Comparison of ENCODE assay signal across 8 mouse cellular contexts in genomic region chr9:114690119-114690601, GRCm38 (mm10). TPM values are rescaled to one million over a fixed set of nuclear protein-coding genes. Genes with fewer than 3 reads are reported as not detected.
DNase-seq lines count a peak whose midpoint lies in the region; ATAC-seq and TF ChIP-seq lines count a peak whose summit lies in the region.

No protein-coding gene starts in this region.

- 11% methylated on average over 10 of the region's 10 CpGs for WGBS in forebrain, embryonic 13.5 days
- 18% methylated on average over 10 of the region's 10 CpGs for WGBS in liver, embryonic 12.5 days (ENCODE audit: insufficient replicate concordance)

- in situ Hi-C loops in CH12.LX (cut with MboI; ENCODE audit: low pct_ligation_motif_present, low pct_unique_long_range_greater_than_20kb, low sequenced_read_pairs) (no loop called here), Patski (cut with MboI; ENCODE audit: low pct_unique_long_range_greater_than_20kb) (no loop called here)

- H3K27me3 ChIP-seq in CH12.LX (replicated peaks), result no peaks in the 10 kb centered on the region
- no peaks in the 10 kb centered on the region for H3K27me3 ChIP-seq in Patski
- no peaks in the 10 kb centered on the region for H3K27me3 ChIP-seq in forebrain, embryonic 13.5 days
- no peaks in the 10 kb centered on the region for H3K27me3 ChIP-seq in liver, embryonic 12.5 days (replicated peaks)

- peaks cover 12 to 37% of the 10 kb centered on the region in 2 experiments for H3K36me3 ChIP-seq in CH12.LX (replicated peaks in 1 of 2; ENCODE audit: control insufficient read depth in 1 of 2, insufficient read depth in 1 of 2, low read length in 1 of 2)
- peaks cover 28% of the 10 kb centered on the region for H3K36me3 ChIP-seq in forebrain, embryonic 13.5 days (ENCODE audit: poor library complexity, severe bottlenecking)
- H3K36me3 ChIP-seq in liver, embryonic 12.5 days, result peaks cover 35% of the 10 kb centered on the region

- ATAC-seq in Patski, result peak; percentile 46
- ATAC-seq in forebrain, embryonic 13.5 days, result no peak
- no peak for ATAC-seq in liver, embryonic 12.5 days

- no peak overlapping the region for H3K27ac ChIP-seq in CH12.LX (ENCODE audit: insufficient read depth, low read depth)
- no peak overlapping the region for H3K27ac ChIP-seq in forebrain, embryonic 13.5 days
- H3K27ac ChIP-seq in liver, embryonic 12.5 days, result no peak overlapping the region; the same call in 1 of the 2 replicates

- H3K9ac ChIP-seq in CH12.LX (ENCODE audit: insufficient read depth, low read depth), result no peak overlapping the region
- H3K9ac ChIP-seq in forebrain, embryonic 13.5 days, result peak overlapping the region; percentile 95
- H3K9ac ChIP-seq in liver, embryonic 12.5 days, result peak overlapping the region; percentile 84

- no peak for TF ChIP-seq EP300 in CH12.LX (IDR thresholded peaks at IDR 0.05; ENCODE audit: low read length)

- peaks cover 19% of the 10 kb centered on the region for H3K79me2 ChIP-seq in CH12.LX (replicated peaks; ENCODE audit: control insufficient read depth, extremely low read depth, insufficient read depth, poor library complexity, severe bottlenecking)

- no peaks in the 10 kb centered on the region for H3K9me3 ChIP-seq in CH12.LX (replicated peaks; ENCODE audit: low read length)
- H3K9me3 ChIP-seq in forebrain, embryonic 13.5 days (replicated peaks), result no peaks in the 10 kb centered on the region
- no peaks in the 10 kb centered on the region for H3K9me3 ChIP-seq in liver, embryonic 12.5 days (replicated peaks)

- CTCF ChIA-PET in Patski (lab: Charles Lee), result interaction anchor here (1.4 kb wide), 1 partner anchor 43 kb away, joined by 4 read pairs; no protein-coding TSS in a partner anchor

- H3K4me3 ChIP-seq in CH12.LX (replicated peaks in 1 of 3; ENCODE audit: low read depth in 2 of 3, low read length in 2 of 3, poor library complexity in 1 of 3), result peak overlapping the region; percentile 10 to 83 (median 77)
- H3K4me3 ChIP-seq in forebrain, embryonic 13.5 days, result peak overlapping the region; percentile 93
- H3K4me3 ChIP-seq in liver, embryonic 12.5 days, result peak overlapping the region; percentile 89

- peaks cover 5 to 33% of the 10 kb centered on the region in 2 experiments; a peak in 3 of 4 replicates for H3K4me1 ChIP-seq in CH12.LX (ENCODE audit: control insufficient read depth in 1 of 2, insufficient read depth in 2 of 2)
- H3K4me1 ChIP-seq in forebrain, embryonic 13.5 days, result peaks cover 29% of the 10 kb centered on the region
- H3K4me1 ChIP-seq in liver, embryonic 12.5 days, result peaks cover 30% of the 10 kb centered on the region

- POLR2A ChIA-PET in Patski (lab: Charles Lee), result interaction anchor here (0.7 kb wide), 1 partner anchor 166 kb away, joined by 8 read pairs; no protein-coding TSS in a partner anchor

- no peak for TF ChIP-seq RAD21 in CH12.LX (IDR thresholded peaks at IDR 0.05; ENCODE audit: low read depth, low read length)

- TF ChIP-seq CTCF in CH12.LX (conservative IDR thresholded peaks at IDR 0.05 in 1 of 2, IDR thresholded peaks at IDR 0.05 in 1 of 2; ENCODE audit: low read depth in 2 of 2, low read length in 2 of 2) (no peak), Patski (IDR thresholded peaks at IDR 0.05) (no peak)

- DNase-seq in CH12.LX (ENCODE audit: extremely low read depth) (peak; percentile 24), Patski (ENCODE audit: low read depth, low spot score) (no peak)
- DNase-seq in naive thymus-derived CD4-positive, alpha-beta T cell, adult 2 months (ENCODE audit: low read depth), result peak; percentile 13
- DNase-seq in cerebellum, postnatal 10 days, result no peak
- DNase-seq in cerebellum, adult 11-12 months, result no peak
- no peak for DNase-seq in right cerebral cortex, adult 18-20 months

- peak overlapping the region; percentile 56 for H3K4me2 ChIP-seq in CH12.LX (ENCODE audit: insufficient read depth, low read depth, poor library complexity, severe bottlenecking)
- peak overlapping the region; percentile 80 for H3K4me2 ChIP-seq in forebrain, embryonic 13.5 days
- peak overlapping the region; percentile 88 for H3K4me2 ChIP-seq in liver, embryonic 12.5 days

- no peak for TF ChIP-seq POLR2A in CH12.LX (IDR thresholded peaks at IDR 0.05; ENCODE audit: low read depth, low read length)

- dilution Hi-C loops in CH12.LX (cut with MboI; ENCODE audit: extremely low pct_ligation_motif_present, extremely low pct_unique_long_range_greater_than_20kb, low sequenced_read_pairs), result no loop called here

TF ChIP-seq in CH12.LX, 34 proteins besides CTCF, POLR2A, EP300 and RAD21:
- TF ChIP-seq ETS1 (conservative IDR thresholded peaks at IDR 0.05; ENCODE audit: low read depth, low read length) (no peak), SMC3 (IDR thresholded peaks at IDR 0.05; ENCODE audit: low read depth, low read length) (no peak), POLR2AphosphoS2 (IDR thresholded peaks at IDR 0.05; ENCODE audit: low read depth, low read length) (no peak), KAT2A (IDR thresholded peaks at IDR 0.05; ENCODE audit: insufficient replicate concordance, low read length) (no peak), IRF4 (IDR thresholded peaks at IDR 0.05; ENCODE audit: low read depth, low read length) (no peak), CHD1 (IDR thresholded peaks at IDR 0.05; ENCODE audit: low read depth, low read length) (no peak), BHLHE40 (IDR thresholded peaks at IDR 0.05; ENCODE audit: low read depth, low read length) (peak; percentile 51), HCFC1 (IDR thresholded peaks at IDR 0.05; ENCODE audit: low read depth, low read length) (no peak), ZMIZ1 (IDR thresholded peaks at IDR 0.05; ENCODE audit: low read depth, low read length) (no peak), ZKSCAN1 (IDR thresholded peaks at IDR 0.05; ENCODE audit: borderline replicate concordance, low read depth, low read length) (no peak), MXI1 (IDR thresholded peaks at IDR 0.05; ENCODE audit: low read depth, low read length) (peak; percentile 77; the same call in 1 of the 2 replicates), JUN (IDR thresholded peaks at IDR 0.05; ENCODE audit: insufficient read depth, low read depth, low read length) (peak; percentile 61), MYC (IDR thresholded peaks at IDR 0.05; ENCODE audit: low read depth, low read length) (peak; percentile 84; the same call in 1 of the 2 replicates), JUND (conservative IDR thresholded peaks at IDR 0.05; ENCODE audit: low read depth, low read length) (peak; percentile 81), ZNF384 (IDR thresholded peaks at IDR 0.05; ENCODE audit: low read depth, low read length) (no peak), MAX (IDR thresholded peaks at IDR 0.05; ENCODE audit: low read length) (peak; percentile 76), ZC3H11A (IDR thresholded peaks at IDR 0.05; ENCODE audit: low read depth, low read length) (no peak), ELF1 (IDR thresholded peaks at IDR 0.05; ENCODE audit: low read depth, low read length) (no peak), CHD2 (IDR thresholded peaks at IDR 0.05; ENCODE audit: low read length) (no peak), GABPA (IDR thresholded peaks at IDR 0.05; ENCODE audit: insufficient replicate concordance, low read depth, low read length) (no peak)

RNA-seq across cellular contexts. Expression of gene Dync1li1, which starts 1.6 kb away (rescaled TPM):
- total RNA-seq in CH12.LX (2012; rRNA removed) (36.3 and 43.6 TPM in 2 replicates), CH12.LX (2014; rRNA removed) (57.0 and 63.5 TPM in 2 replicates)
- polyA plus RNA-seq in CH12.LX (2012; ENCODE audit: insufficient read length, low read depth) (38.1 and 39.0 TPM in 2 replicates), Patski (2021) (55.6 TPM)
- 100 and 108 TPM in 2 replicates for polyA plus RNA-seq in forebrain, embryonic 13.5 days (2015; fragmentation: Nextera tagmentation; extraction: Ambion mirVana)
- 37.7 and 41.3 TPM in 2 replicates for polyA plus RNA-seq in liver, embryonic 12.5 days (2016; fragmentation: Nextera tagmentation; extraction: Ambion mirVana)

RNA-seq across cellular contexts. Expression of gene Cmtm6, which starts 40.8 kb away (rescaled TPM):
- 30.1 and 31.9 TPM in 2 replicates for total RNA-seq in CH12.LX (2012; rRNA removed)
- 39.2 and 39.5 TPM in 2 replicates for total RNA-seq in CH12.LX (2014; rRNA removed)
- polyA plus RNA-seq in CH12.LX (2012; ENCODE audit: insufficient read length, low read depth), result 38.0 and 38.5 TPM in 2 replicates
- 64.0 TPM for polyA plus RNA-seq in Patski (2021)
- 23.3 and 23.6 TPM in 2 replicates for polyA plus RNA-seq in forebrain, embryonic 13.5 days (2015; fragmentation: Nextera tagmentation; extraction: Ambion mirVana)
- polyA plus RNA-seq in liver, embryonic 12.5 days (2016; fragmentation: Nextera tagmentation; extraction: Ambion mirVana), result 26.0 and 29.1 TPM in 2 replicates

RNA-seq across cellular contexts. Expression of gene Cnot10, which starts 50.2 kb away (rescaled TPM):
- total RNA-seq in CH12.LX (2012; rRNA removed), result 49.4 and 53.5 TPM in 2 replicates
- total RNA-seq in CH12.LX (2014; rRNA removed), result 67.8 and 75.3 TPM in 2 replicates
- 58.3 and 61.4 TPM in 2 replicates for polyA plus RNA-seq in CH12.LX (2012; ENCODE audit: insufficient read length, low read depth)
- polyA plus RNA-seq in Patski (2021), result 46.3 TPM
- 56.8 and 66.4 TPM in 2 replicates for polyA plus RNA-seq in forebrain, embryonic 13.5 days (2015; fragmentation: Nextera tagmentation; extraction: Ambion mirVana)
- 35.8 and 38.9 TPM in 2 replicates for polyA plus RNA-seq in liver, embryonic 12.5 days (2016; fragmentation: Nextera tagmentation; extraction: Ambion mirVana)

Comparison
In these comparisons a context has a peak if more than half of its experiments do, and no peak if none do; other contexts are left out.
1. DNase-seq: peak in CH12.LX (single experiment) and naive thymus-derived CD4-positive, alpha-beta T cell, adult 2 months (single experiment); none in Patski (single experiment), cerebellum, postnatal 10 days (0 of 2), cerebellum, adult 11-12 months (single experiment) and right cerebral cortex, adult 18-20 months (single experiment).
2. Peak in every context shown above with its lines, with median percentiles within 50 percentile points of each other: H3K4me2 ChIP-seq and H3K4me3 ChIP-seq.